Mouse (Mus musculus): ENCODE results near the gene Muc5b. TPM values are rescaled to one million over a fixed set of nuclear protein-coding genes. Genes with fewer than 3 reads are reported as not detected.
"Not testable (repeated sequence)": the region's sequence is repeated elsewhere in the genome, so short reads cannot be mapped to it uniquely, and the experiment has no call there.

Gene Muc5b
- 0.10 TPM in 2 replicates for total RNA-seq (2015)
- total RNA-seq (2017) = 0.03 TPM in 1 of 2 replicates, not detected in the other

DNA sequence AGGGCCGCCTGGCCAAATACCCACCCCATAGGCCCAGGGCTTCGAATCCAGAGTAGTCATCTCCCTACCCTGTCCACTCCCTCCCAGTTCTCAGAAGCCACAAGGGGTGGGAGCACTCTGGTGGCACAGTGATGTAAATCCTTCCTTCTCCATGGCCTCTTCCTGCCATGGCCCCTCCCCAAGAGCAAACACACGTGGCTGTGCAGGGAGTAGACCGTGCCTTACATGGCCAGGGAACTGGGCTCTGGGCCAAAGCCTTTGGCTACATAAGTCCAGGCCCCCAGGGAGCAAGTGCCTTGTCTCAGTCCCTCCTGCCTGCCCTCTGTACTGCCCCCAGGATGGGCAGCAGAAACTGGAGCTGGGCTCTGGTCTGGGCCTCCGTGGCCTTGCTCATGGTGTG, at the start of gene Muc5b:
Gene Muc5b (plus strand): TSS at position 292 of the 400 bp plus-strand sequence.
- peak; percentile 52 for ATAC-seq (replicated peaks; ENCODE audit: poor library complexity)

DNA sequence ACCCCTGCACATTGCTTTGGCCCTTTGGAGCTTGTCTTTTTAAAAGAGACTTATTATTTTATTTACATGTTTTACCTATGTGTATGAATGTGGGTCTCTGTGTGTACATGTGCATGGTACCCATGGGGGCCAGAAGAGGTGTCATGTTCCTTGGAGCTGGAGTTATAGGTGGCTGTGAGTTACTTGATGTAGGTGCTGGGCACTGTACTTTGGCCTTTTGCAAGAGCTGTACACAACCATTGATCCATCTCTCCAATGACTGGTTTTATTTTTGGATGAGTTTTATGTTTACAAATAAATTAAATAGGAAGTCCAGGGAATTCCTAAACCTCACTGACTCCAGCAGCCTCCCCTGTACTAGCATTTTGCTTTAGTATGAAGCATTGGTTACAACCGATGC, 44.6 kb upstream of the Muc5b start:
- no peak for ATAC-seq (replicated peaks; ENCODE audit: poor library complexity)

DNA sequence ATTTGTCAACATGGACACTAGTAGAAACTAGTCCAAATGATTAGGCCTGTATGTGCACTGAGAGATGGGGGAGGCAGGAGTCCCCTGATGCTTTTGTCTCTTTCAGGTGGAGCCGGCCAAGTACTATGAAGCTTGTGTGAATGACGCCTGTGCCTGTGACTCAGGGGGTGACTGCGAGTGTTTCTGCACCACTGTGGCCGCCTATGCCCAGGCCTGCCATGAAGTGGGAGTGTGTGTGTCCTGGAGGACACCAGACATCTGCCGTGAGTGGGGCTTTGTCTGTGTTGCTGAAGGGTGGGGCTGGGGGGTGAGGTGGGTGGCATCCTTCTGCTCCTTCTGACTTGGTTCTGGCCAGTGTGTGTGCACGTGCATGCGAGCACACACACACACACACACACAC, 35.7 kb upstream of the Muc5b start:
- ATAC-seq (replicated peaks; ENCODE audit: poor library complexity) = no peak

DNA sequence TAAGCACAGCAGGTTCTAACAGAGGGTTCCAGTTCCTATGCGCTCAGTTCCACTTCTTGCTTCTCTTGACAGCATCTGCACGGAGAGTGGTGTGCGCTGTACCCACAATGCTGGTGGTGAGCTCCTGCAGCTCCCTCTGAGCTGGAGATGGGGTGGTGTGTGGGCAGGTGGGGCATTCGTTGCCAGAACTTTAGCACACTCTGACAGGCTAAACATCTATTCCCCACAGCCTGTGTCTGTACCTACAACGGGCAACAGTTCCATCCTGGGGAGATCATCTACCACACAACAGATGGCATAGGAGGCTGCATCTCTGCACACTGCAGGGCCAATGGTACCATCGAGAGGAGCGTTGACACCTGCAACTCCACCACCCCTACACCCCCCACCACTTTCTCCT, 33.5 kb upstream of the Muc5b start:
- ATAC-seq (replicated peaks; ENCODE audit: poor library complexity) = no peak

DNA sequence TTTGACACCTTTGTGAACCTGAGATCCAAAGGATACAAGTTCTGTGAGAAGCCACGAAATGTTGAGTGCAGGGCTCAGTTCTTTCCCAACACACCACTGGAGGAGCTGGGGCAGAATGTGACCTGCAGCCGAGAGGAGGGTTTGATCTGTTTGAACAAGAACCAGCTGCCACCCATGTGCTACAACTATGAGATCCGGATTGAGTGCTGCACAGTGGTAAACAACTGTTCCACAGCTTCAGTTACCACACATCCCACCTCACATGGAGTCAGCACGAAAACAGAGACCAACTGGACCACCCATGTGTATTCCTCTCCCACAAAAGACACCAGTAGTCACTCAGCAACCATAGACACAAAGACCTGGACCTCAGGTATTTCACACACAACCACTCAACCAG, 31.0 kb upstream of the Muc5b start:
- not testable (repeated sequence) for ATAC-seq (replicated peaks; ENCODE audit: poor library complexity)

GRCm38 (mm10) chr7:141809933-141810332, 28.9 kb upstream of the Muc5b start:
- not testable (repeated sequence) for ATAC-seq (replicated peaks; ENCODE audit: poor library complexity)

- ATAC-seq (replicated peaks; ENCODE audit: poor library complexity) = no peak
Observed at GRCm38 (mm10) chr7:141813321-141813720, 25.5 kb upstream of the Muc5b start.

DNA sequence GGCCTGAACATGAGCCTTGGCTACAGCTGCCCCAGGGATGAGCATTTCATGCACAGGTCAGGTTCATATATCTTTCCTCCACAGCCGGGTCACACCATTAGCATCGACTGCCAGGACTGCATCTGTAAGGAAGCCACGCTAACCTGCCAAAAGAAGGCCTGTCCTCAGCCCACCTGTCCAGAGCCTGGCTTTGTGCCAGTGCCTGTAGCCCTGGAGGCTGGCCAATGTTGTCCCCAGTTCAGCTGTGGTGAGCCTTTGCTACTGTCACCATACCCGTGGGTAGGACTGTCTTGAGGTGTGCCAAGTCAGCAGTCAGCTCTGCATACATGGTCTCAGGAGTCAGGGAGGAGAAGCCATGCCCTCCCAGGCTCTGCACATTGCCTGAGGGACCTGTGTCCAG, 23.5 kb upstream of the Muc5b start:
- ATAC-seq (replicated peaks; ENCODE audit: poor library complexity) = no peak

DNA sequence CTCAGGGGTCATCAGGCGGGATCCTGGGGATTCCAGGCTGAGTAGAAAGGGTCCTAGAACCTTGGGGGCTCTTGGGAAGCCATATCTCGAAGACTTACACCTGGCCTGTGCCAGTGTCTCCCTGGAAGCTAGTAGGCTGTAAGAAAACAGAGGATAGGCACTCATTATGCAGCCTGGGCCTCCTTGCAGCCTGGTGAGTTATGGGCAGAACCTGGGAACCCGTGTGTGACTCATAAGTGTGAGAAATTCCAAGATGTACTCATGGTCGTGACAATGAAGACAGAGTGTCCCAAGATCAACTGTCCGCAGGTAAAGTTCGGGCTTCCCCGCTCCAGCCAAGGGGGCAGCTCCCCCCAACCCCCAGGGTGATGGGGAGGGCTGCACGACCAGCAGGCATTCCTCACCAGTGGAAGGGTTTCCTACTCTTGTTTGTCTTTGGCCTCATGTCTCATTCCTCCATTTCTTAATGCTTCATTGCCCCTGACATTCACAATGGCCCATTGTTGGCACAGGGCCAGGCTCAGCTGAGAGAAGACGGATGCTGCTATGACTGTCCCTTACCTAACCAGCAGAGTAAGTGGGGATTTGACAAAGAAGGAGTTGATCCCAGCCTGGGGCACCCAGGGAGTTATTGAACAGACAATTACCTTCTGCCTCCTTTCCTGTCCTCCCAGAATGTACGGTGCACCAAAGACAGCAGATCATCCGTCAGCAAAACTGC, 21.4 kb upstream of the Muc5b start:
- no peak for ATAC-seq (replicated peaks; ENCODE audit: poor library complexity)

DNA sequence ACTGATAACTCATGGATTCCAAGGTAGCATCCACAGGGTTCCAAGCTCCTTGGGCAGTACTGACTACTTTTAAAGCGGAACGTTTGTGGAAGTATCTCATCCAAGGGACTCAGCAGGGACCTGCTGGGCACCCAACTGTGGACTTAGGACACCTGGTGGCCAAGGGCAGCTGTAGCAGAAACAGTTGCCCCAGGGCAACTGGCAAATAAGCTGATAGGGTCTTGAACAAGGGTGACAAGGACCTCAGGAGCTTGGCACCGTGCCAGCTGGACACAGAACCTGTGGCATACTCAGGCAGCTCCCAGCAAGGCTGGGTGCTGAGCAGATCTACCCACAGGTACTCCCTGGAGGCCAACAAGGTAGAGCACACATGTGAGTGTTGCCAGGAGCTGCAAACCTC, 20.6 kb upstream of the Muc5b start:
- peak; percentile 63 for ATAC-seq (replicated peaks; ENCODE audit: poor library complexity)

GRCm38 (mm10) chr7:141822582-141823261, 16.1 kb upstream of the Muc5b start:
- no peak for ATAC-seq (replicated peaks; ENCODE audit: poor library complexity)

DNA sequence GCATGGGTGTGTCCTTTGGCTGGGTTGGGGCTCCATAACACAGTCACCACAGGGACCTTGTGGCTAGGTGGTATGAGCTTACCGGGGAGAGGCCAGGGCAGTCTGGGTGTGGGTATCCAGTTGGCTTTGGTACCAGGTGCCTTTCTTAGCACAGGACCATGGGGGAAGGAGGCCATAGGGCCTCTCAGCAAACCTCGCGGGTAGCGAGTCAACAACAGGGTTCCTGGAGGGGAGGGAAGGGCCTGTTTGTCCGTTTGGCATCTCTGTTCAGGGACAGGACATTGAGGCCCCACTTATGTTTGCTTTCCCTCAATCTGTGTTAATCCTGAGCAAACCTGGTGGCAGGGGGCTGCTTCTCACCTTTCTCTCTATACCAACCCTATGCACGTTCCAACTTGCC, 15.2 kb upstream of the Muc5b start:
- ATAC-seq (replicated peaks; ENCODE audit: poor library complexity) = no peak

GRCm38 (mm10) chr7:141824398-141824797, 14.5 kb upstream of the Muc5b start:
- ATAC-seq (replicated peaks; ENCODE audit: poor library complexity) = no peak

DNA sequence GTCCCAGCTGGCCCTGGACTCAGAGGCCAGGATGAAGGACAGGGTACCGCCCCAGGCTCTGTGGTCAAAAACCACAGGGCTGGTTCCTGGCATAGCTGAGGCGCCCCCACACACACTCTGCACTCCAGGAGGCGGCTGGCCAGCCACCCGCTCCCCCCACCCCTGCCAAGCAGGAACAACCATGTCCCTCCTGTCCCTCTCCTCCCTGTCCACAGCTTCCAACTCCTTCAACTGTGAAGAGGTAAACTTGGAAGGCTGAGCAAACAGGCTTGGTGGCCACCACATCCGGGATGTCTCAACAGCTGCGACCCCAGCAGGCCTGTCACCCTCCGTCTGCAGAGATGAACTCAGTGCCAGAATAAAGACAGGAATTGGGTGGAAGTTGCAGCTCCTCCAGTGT, 2.9 kb upstream of the Muc5b start:
- peak; percentile 63 for ATAC-seq (replicated peaks; ENCODE audit: poor library complexity)

- ATAC-seq (replicated peaks; ENCODE audit: poor library complexity) = peak; percentile 33
Observed at GRCm38 (mm10) chr7:141836423-141836822, 2.4 kb upstream of the Muc5b start.

- ATAC-seq (replicated peaks; ENCODE audit: poor library complexity) = no peak
Observed at GRCm38 (mm10) chr7:141840354-141840753, 1.5 kb downstream of the Muc5b start.

GRCm38 (mm10) chr7:141861046-141861445, 22.2 kb downstream of the Muc5b start:
- ATAC-seq (replicated peaks; ENCODE audit: poor library complexity) = peak; percentile 69

GRCm38 (mm10) chr7:141869644-141870043, 30.8 kb downstream of the Muc5b start:
- ATAC-seq (replicated peaks; ENCODE audit: poor library complexity) = no peak

DNA sequence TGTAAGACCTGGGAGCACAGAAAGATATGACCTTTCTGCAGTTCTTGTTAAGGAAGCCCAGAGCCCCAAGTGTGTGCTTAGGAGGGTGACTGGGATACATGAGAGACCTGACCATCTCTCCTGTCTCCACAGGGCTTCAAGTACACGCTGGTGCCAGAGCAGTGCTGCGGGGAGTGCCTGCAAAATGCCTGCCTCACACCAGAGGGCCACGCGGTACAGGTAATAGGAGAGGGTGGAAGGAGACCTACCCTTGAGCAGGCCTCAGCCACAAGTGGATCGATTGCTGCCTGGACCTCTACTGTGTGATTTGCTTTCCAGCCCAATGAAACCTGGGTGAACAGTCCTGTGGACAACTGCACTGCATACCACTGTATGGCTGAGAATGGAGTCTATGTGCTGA, 31.7 kb downstream of the Muc5b start:
- no peak for ATAC-seq (replicated peaks; ENCODE audit: poor library complexity)

DNA sequence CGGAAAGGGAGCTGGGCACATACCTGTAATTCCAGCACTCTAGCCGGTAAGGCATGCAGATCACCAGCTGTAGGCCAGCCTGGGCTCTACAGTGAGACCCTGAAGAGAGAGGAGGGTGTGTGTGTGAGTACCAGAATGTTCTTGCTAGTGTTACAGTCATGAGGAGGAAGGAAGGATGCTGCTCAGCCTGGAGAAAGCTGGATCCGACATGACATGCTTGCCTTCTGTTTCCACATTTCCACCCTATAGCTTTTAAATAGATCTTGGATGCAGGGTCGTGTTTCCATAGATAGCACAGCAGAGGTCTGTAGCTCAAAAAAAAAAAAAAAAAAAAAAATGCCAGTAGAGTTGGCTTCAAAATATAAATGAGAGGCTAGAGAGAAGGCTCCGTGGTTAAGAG, 36.0 kb downstream of the Muc5b start:
- no peak for ATAC-seq (replicated peaks; ENCODE audit: poor library complexity)

GRCm38 (mm10) chr7:141878813-141879212, 39.9 kb downstream of the Muc5b start:
- ATAC-seq (replicated peaks; ENCODE audit: poor library complexity) = no peak

DNA sequence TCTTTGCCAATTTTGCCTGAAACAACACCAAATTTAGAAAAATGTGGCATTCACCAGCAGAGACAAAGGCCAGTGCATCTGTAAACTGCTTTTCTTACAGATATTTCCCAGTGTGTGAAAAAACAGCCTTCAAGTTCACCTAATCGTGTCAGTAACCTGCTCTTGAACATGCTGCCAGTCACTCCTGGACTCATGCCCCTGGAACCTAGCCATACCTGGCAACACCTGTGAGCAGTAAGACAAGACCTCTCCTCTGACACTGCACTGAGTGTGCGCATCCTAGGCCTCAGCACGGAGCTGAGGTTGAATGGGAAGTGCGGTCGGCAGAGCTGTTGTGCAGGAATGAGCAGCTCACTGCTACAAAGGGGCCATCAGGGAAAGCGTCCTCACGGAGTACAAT, 53.3 kb downstream of the Muc5b start:
- ATAC-seq (replicated peaks; ENCODE audit: poor library complexity) = no peak
